Mouse (Mus musculus): Measurements from ENCODE around the gene Fignl2. TPM values are rescaled to one million over a fixed set of nuclear protein-coding genes. Genes with fewer than 3 reads are reported as not detected.
A peak's percentile ranks its signal among the peaks of the same experiment; 100 is the strongest.

Gene Fignl2
- polyA plus RNA-seq, 1 experiment from 2014 or later: 1.7 TPM

GRCm38 (mm10) chr15:101075656-101076055 is 2.7 kb downstream of the Fignl2 start:
- ATAC-seq (ENCODE audit: insufficient read depth, low FRiP score, low TSS enrichment) (no peak), DNase-seq (ENCODE audit: low spot score) (no peak)
- H3K36me3 ChIP-seq (ENCODE audit: control insufficient read depth, insufficient read depth, low read length): no peaks in the 10 kb centered on the region; the same call in 1 of the 2 replicates
- 10% methylated on average over 5 of the region's 5 CpGs for WGBS
- H3K27ac ChIP-seq (ENCODE audit: low read depth, low read length): peak overlapping the region; percentile 99
- no peaks in the 10 kb centered on the region for H3K27me3 ChIP-seq (ENCODE audit: control insufficient read depth, insufficient read depth, low read length)
- H3K4me3 ChIP-seq (ENCODE audit: low read depth, low read length): peak overlapping the region; percentile 66
- peak overlapping the region; percentile 81 for H3K4me2 ChIP-seq (ENCODE audit: low read depth)
- peak overlapping the region; percentile 67 for H3K9ac ChIP-seq (ENCODE audit: low read length)
- H3K4me1 ChIP-seq (ENCODE audit: control insufficient read depth, insufficient read depth, low read length): peaks cover 40% of the 10 kb centered on the region
- no peaks in the 10 kb centered on the region for H3K9me3 ChIP-seq (ENCODE audit: control insufficient read depth, low read length)

- H3K9me3 ChIP-seq (ENCODE audit: control insufficient read depth, low read length): no peaks in the 10 kb centered on the region
- H3K4me3 ChIP-seq (ENCODE audit: low read depth, low read length): peak overlapping the region; percentile 66; the same call in 1 of the 2 replicates
- peak overlapping the region; percentile 67; the same call in 1 of the 2 replicates for H3K9ac ChIP-seq (ENCODE audit: low read length)
- no peak overlapping the region for H3K27ac ChIP-seq (ENCODE audit: low read depth, low read length)
- DNase-seq (ENCODE audit: low spot score) (no peak), ATAC-seq (ENCODE audit: insufficient read depth, low FRiP score, low TSS enrichment) (no peak)
- peak overlapping the region; percentile 81 for H3K4me2 ChIP-seq (ENCODE audit: low read depth)
- no peaks in the 10 kb centered on the region; the same call in 1 of the 2 replicates for H3K36me3 ChIP-seq (ENCODE audit: control insufficient read depth, insufficient read depth, low read length)
- 62% methylated on average over 4 of the region's 4 CpGs for WGBS
- H3K27me3 ChIP-seq (ENCODE audit: control insufficient read depth, insufficient read depth, low read length): no peaks in the 10 kb centered on the region
- H3K4me1 ChIP-seq (ENCODE audit: control insufficient read depth, insufficient read depth, low read length): peaks cover 45% of the 10 kb centered on the region
Measured at GRCm38 (mm10) chr15:101075150-101075549, 3.2 kb downstream of the Fignl2 start.

GRCm38 (mm10) chr15:101074067-101074466 is 4.3 kb downstream of the Fignl2 start:
- ATAC-seq (ENCODE audit: insufficient read depth, low FRiP score, low TSS enrichment): no peak
- DNase-seq (ENCODE audit: low spot score): no peak
- no peaks in the 10 kb centered on the region for H3K27me3 ChIP-seq (ENCODE audit: control insufficient read depth, insufficient read depth, low read length)
- no peaks in the 10 kb centered on the region; the same call in 1 of the 2 replicates for H3K36me3 ChIP-seq (ENCODE audit: control insufficient read depth, insufficient read depth, low read length)
- WGBS: 85% methylated on average over 5 of the region's 5 CpGs
- H3K9ac ChIP-seq (ENCODE audit: low read length): no peak overlapping the region
- no peak overlapping the region for H3K27ac ChIP-seq (ENCODE audit: low read depth, low read length)
- H3K4me1 ChIP-seq (ENCODE audit: control insufficient read depth, insufficient read depth, low read length): peaks cover 51% of the 10 kb centered on the region
- no peak overlapping the region for H3K4me3 ChIP-seq (ENCODE audit: low read depth, low read length)
- no peaks in the 10 kb centered on the region for H3K9me3 ChIP-seq (ENCODE audit: control insufficient read depth, low read length)
- H3K4me2 ChIP-seq (ENCODE audit: low read depth): no peak overlapping the region

- H3K9me3 ChIP-seq (ENCODE audit: control insufficient read depth, low read length): no peaks in the 10 kb centered on the region
- no peak overlapping the region for H3K9ac ChIP-seq (ENCODE audit: low read length)
- H3K4me1 ChIP-seq (ENCODE audit: control insufficient read depth, insufficient read depth, low read length): peaks cover 62% of the 10 kb centered on the region
- H3K27ac ChIP-seq (ENCODE audit: low read depth, low read length): no peak overlapping the region
- ATAC-seq (ENCODE audit: insufficient read depth, low FRiP score, low TSS enrichment) (no peak), DNase-seq (ENCODE audit: low spot score) (no peak)
- no peak overlapping the region for H3K4me2 ChIP-seq (ENCODE audit: low read depth)
- H3K27me3 ChIP-seq (ENCODE audit: control insufficient read depth, insufficient read depth, low read length): no peaks in the 10 kb centered on the region
- 55% methylated on average over 2 of the region's 2 CpGs for WGBS
- H3K36me3 ChIP-seq (ENCODE audit: control insufficient read depth, insufficient read depth, low read length): no peaks in the 10 kb centered on the region; the same call in 1 of the 2 replicates
- H3K4me3 ChIP-seq (ENCODE audit: low read depth, low read length): no peak overlapping the region
Measured at GRCm38 (mm10) chr15:101072736-101073135, 5.6 kb downstream of the Fignl2 start.

- Histone ChIP-seq H3K4me1 (ENCODE audit: control insufficient read depth, insufficient read depth, low read length) (peaks cover 69% of the 10 kb centered on the region), H3K36me3 (ENCODE audit: control insufficient read depth, insufficient read depth, low read length) (no peaks in the 10 kb centered on the region; the same call in 1 of the 2 replicates), H3K9me3 (ENCODE audit: control insufficient read depth, low read length) (no peaks in the 10 kb centered on the region), H3K27me3 (ENCODE audit: control insufficient read depth, insufficient read depth, low read length) (no peaks in the 10 kb centered on the region), H3K4me2 (ENCODE audit: low read depth) (no peak overlapping the region), H3K4me3 (ENCODE audit: low read depth, low read length) (no peak overlapping the region), H3K9ac (ENCODE audit: low read length) (0 out of 2 replicates have a peak overlapping the region, but pooled peaks have one; percentile 30), H3K27ac (ENCODE audit: low read depth, low read length) (no peak overlapping the region)
- no peak for ATAC-seq (ENCODE audit: insufficient read depth, low FRiP score, low TSS enrichment)
- no peak for DNase-seq (ENCODE audit: low spot score)
- WGBS: 29% methylated on average over 5 of the region's 5 CpGs
Measured at GRCm38 (mm10) chr15:101070762-101071161, 7.6 kb downstream of the Fignl2 start.

- Histone ChIP-seq H3K4me2 (ENCODE audit: low read depth) (no peak overlapping the region), H3K4me3 (ENCODE audit: low read depth, low read length) (no peak overlapping the region), H3K27ac (ENCODE audit: low read depth, low read length) (no peak overlapping the region), H3K4me1 (ENCODE audit: control insufficient read depth, insufficient read depth, low read length) (peaks cover 71% of the 10 kb centered on the region), H3K36me3 (ENCODE audit: control insufficient read depth, insufficient read depth, low read length) (no peaks in the 10 kb centered on the region; the same call in 1 of the 2 replicates), H3K9me3 (ENCODE audit: control insufficient read depth, low read length) (no peaks in the 10 kb centered on the region), H3K27me3 (ENCODE audit: control insufficient read depth, insufficient read depth, low read length) (no peaks in the 10 kb centered on the region), H3K9ac (ENCODE audit: low read length) (no peak overlapping the region; the same call in 1 of the 2 replicates)
- 47% methylated on average over 9 of the region's 9 CpGs for WGBS
- DNase-seq (ENCODE audit: low spot score): no peak
- no peak for ATAC-seq (ENCODE audit: insufficient read depth, low FRiP score, low TSS enrichment)
Measured at GRCm38 (mm10) chr15:101069641-101070190, 8.7 kb downstream of the Fignl2 start.

GRCm38 (mm10) chr15:101068671-101069070 is 9.7 kb downstream of the Fignl2 start:
- Histone ChIP-seq H3K4me3 (ENCODE audit: low read depth, low read length) (no peak overlapping the region), H3K27ac (ENCODE audit: low read depth, low read length) (0 out of 2 replicates have a peak overlapping the region, but pooled peaks have one; percentile 20), H3K9me3 (ENCODE audit: control insufficient read depth, low read length) (no peaks in the 10 kb centered on the region), H3K4me2 (ENCODE audit: low read depth) (no peak overlapping the region), H3K9ac (ENCODE audit: low read length) (no peak overlapping the region), H3K36me3 (ENCODE audit: control insufficient read depth, insufficient read depth, low read length) (no peaks in the 10 kb centered on the region), H3K4me1 (ENCODE audit: control insufficient read depth, insufficient read depth, low read length) (peaks cover 71% of the 10 kb centered on the region), H3K27me3 (ENCODE audit: control insufficient read depth, insufficient read depth, low read length) (no peaks in the 10 kb centered on the region)
- ATAC-seq (ENCODE audit: insufficient read depth, low FRiP score, low TSS enrichment): no peak
- 69% methylated on average over 4 of the region's 4 CpGs for WGBS
- no peak for DNase-seq (ENCODE audit: low spot score)

GRCm38 (mm10) chr15:101068029-101068428 is 10.3 kb downstream of the Fignl2 start:
- ATAC-seq (ENCODE audit: insufficient read depth, low FRiP score, low TSS enrichment): no peak
- DNase-seq (ENCODE audit: low spot score): no peak
- Histone ChIP-seq H3K9me3 (ENCODE audit: control insufficient read depth, low read length) (no peaks in the 10 kb centered on the region), H3K27ac (ENCODE audit: low read depth, low read length) (0 out of 2 replicates have a peak overlapping the region, but pooled peaks have one; percentile 20), H3K9ac (ENCODE audit: low read length) (no peak overlapping the region), H3K4me3 (ENCODE audit: low read depth, low read length) (no peak overlapping the region), H3K36me3 (ENCODE audit: control insufficient read depth, insufficient read depth, low read length) (no peaks in the 10 kb centered on the region), H3K4me1 (ENCODE audit: control insufficient read depth, insufficient read depth, low read length) (peaks cover 71% of the 10 kb centered on the region), H3K27me3 (ENCODE audit: control insufficient read depth, insufficient read depth, low read length) (no peaks in the 10 kb centered on the region), H3K4me2 (ENCODE audit: low read depth) (no peak overlapping the region)
- WGBS: 44% methylated on average over 3 of the region's 3 CpGs

Measured in neural tube, embryonic 11.5 days (tissue).